Mouse (Mus musculus) midbrain, embryonic 12.5 days (tissue): ENCODE data around the gene Dazl. TPM values are rescaled to one million over a fixed set of nuclear protein-coding genes. Genes with fewer than 3 reads are reported as not detected.

Source experiments
- ATAC-seq: fragments of 200-750 bp; cut with Nextera tagmentation; 2 replicates; pipeline ENCODE4 v1.8.0; 2017; ENCODE audit warnings: low read depth, moderate TSS enrichment, moderate library complexity; ENCODE audit not compliant: low FRiP score
- H3K27ac ChIP-seq: fragments of 300-500 bp; sonication (generic); replicated peaks from 2 replicates; pipeline ENCODE4 v1.5.1; 2016; ENCODE audit warnings: mild to moderate bottlenecking
- H3K27me3 ChIP-seq: fragments of 300-500 bp; sonication (generic); 2 replicates; pipeline ENCODE4 v1.6.1; 2016; ENCODE audit warnings: mild to moderate bottlenecking
- H3K36me3 ChIP-seq: fragments of 300-500 bp; sonication (generic); 2 replicates; pipeline ENCODE4 v1.6.1; 2016
- H3K4me1 ChIP-seq: fragments of 300-500 bp; sonication (generic); 2 replicates; pipeline ENCODE4 v1.6.1; 2016
- H3K4me2 ChIP-seq: fragments of 300-500 bp; sonication (generic); replicated peaks from 2 replicates; pipeline ENCODE4 v1.6.1; 2016; ENCODE audit warnings: mild to moderate bottlenecking, moderate library complexity
- H3K4me3 ChIP-seq: fragments of 300-500 bp; sonication (generic); 2 replicates; pipeline ENCODE4 v1.5.1; 2016; ENCODE audit warnings: mild to moderate bottlenecking
- H3K9ac ChIP-seq: fragments of 300-500 bp; sonication (generic); replicated peaks from 2 replicates; pipeline ENCODE4 v1.6.1; 2016; ENCODE audit warnings: mild to moderate bottlenecking, moderate library complexity
- H3K9me3 ChIP-seq: fragments of 300-500 bp; sonication (generic); 2 replicates; pipeline ENCODE4 v1.6.1; 2016; ENCODE audit warnings: mild to moderate bottlenecking
- WGBS: fragments of 180-500 bp; shearing (Covaris S2); methylation state at CpG from one replicate; pipeline ENCODE4 v1.1.7; 2016; 5-methylcytosine and 5-hydroxymethylcytosine counted together
- polyA plus RNA-seq: library from polyadenylated mRNA; unstranded; fragments of >200 nt; fragmentation: Nextera tagmentation; extraction: Ambion mirVana; gene quantifications from 2 replicates; pipeline ENCODE4 v1.2.1, GENCODE M21; 2016

Gene Dazl
- 0.09 TPM in 1 of 2 replicates, not detected in the other for polyA plus RNA-seq

- Histone ChIP-seq H3K4me1 (no peaks in the 10 kb centered on the region), H3K27me3 (no peaks in the 10 kb centered on the region), H3K4me2 (peak within 1 kb of the TSS; percentile 58), H3K27ac (0 out of 2 replicates have a peak within 1 kb of the TSS, but pooled peaks have one; percentile 46), H3K4me3 (peak within 1 kb of the TSS; percentile 44), H3K9me3 (peaks cover 12% of the 10 kb centered on the region), H3K36me3 (no peaks in the 10 kb centered on the region), H3K9ac (peak within 1 kb of the TSS; percentile 41)
- 92% methylated on average over 43 of the region's 43 CpGs for WGBS
- peak; percentile 52 for ATAC-seq
Measured at GRCm38 (mm10) chr17:50293241-50293731, at the start of gene Dazl. TSS of gene Dazl (minus strand) at chr17:50293636.

GRCm38 (mm10) chr17:50341850-50342544 lies 48.6 kb upstream of the Dazl start:
- 74% methylated on average over 11 of the region's 11 CpGs for WGBS
- Histone ChIP-seq H3K27ac (no peak overlapping the region), H3K4me1 (peaks cover 8% of the 10 kb centered on the region; the same call in 1 of the 2 replicates), H3K4me3 (no peak overlapping the region), H3K9ac (no peak overlapping the region), H3K9me3 (no peaks in the 10 kb centered on the region), H3K4me2 (no peak overlapping the region), H3K27me3 (no peaks in the 10 kb centered on the region), H3K36me3 (no peaks in the 10 kb centered on the region)
- ATAC-seq, result peak; percentile 69

- H3K36me3 ChIP-seq, result no peaks in the 10 kb centered on the region
- no peaks in the 10 kb centered on the region for H3K27me3 ChIP-seq
- no peak overlapping the region for H3K4me3 ChIP-seq
- no peak overlapping the region for H3K9ac ChIP-seq
- no peak overlapping the region for H3K27ac ChIP-seq
- no peak for ATAC-seq
- H3K9me3 ChIP-seq, result no peaks in the 10 kb centered on the region
- 91% methylated on average over 7 of the region's 7 CpGs for WGBS
- peaks cover 8% of the 10 kb centered on the region; the same call in 1 of the 2 replicates for H3K4me1 ChIP-seq
- no peak overlapping the region for H3K4me2 ChIP-seq
Measured at GRCm38 (mm10) chr17:50338901-50339300, 45.5 kb upstream of the Dazl start.

DNA sequence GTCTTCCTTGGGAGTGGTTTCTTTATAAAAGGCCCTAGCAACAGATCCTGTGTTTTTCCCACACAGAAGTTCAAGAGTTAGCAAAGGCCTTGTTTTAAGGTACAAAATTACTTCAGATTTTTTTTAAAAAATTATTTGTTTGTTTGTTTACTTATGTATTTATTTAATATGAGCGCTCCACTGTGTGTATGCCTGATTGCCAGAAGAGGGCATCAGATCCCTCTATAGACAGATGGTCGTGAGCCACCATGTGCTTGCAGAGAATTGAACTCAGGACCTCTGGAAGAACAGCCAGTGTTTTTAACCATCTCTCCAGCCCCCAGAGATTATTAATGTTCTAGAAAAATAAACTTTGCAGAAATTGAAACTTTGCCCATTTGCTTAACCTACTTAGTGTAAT lies 42.3 kb upstream of the Dazl start:
- Histone ChIP-seq H3K9ac (no peak overlapping the region), H3K4me3 (no peak overlapping the region), H3K27me3 (no peaks in the 10 kb centered on the region), H3K27ac (no peak overlapping the region), H3K4me1 (0 out of 2 replicates have a peak, but pooled peaks cover 3% of the 10 kb centered on the region), H3K36me3 (no peaks in the 10 kb centered on the region), H3K4me2 (no peak overlapping the region), H3K9me3 (no peaks in the 10 kb centered on the region)
- ATAC-seq, result no peak
- 87% methylated on average over 2 of the region's 2 CpGs for WGBS

- WGBS, result 84% methylated on average over 5 of the region's 5 CpGs
- H3K4me1 ChIP-seq, result 0 out of 2 replicates have a peak, but pooled peaks cover 2% of the 10 kb centered on the region
- no peak overlapping the region for H3K4me2 ChIP-seq
- no peaks in the 10 kb centered on the region for H3K9me3 ChIP-seq
- H3K9ac ChIP-seq, result no peak overlapping the region
- no peaks in the 10 kb centered on the region for H3K27me3 ChIP-seq
- no peak for ATAC-seq
- H3K36me3 ChIP-seq, result no peaks in the 10 kb centered on the region
- H3K27ac ChIP-seq, result no peak overlapping the region
- no peak overlapping the region for H3K4me3 ChIP-seq
Measured at GRCm38 (mm10) chr17:50334694-50335093, 41.3 kb upstream of the Dazl start.

- no peaks in the 10 kb centered on the region for H3K27me3 ChIP-seq
- no peak overlapping the region for H3K9ac ChIP-seq
- H3K9me3 ChIP-seq, result no peaks in the 10 kb centered on the region
- H3K4me2 ChIP-seq, result no peak overlapping the region
- no peak overlapping the region for H3K4me3 ChIP-seq
- no peak for ATAC-seq
- no peak overlapping the region for H3K27ac ChIP-seq
- 91% methylated on average over 7 of the region's 7 CpGs for WGBS
- H3K4me1 ChIP-seq, result no peaks in the 10 kb centered on the region
- H3K36me3 ChIP-seq, result no peaks in the 10 kb centered on the region
Measured at GRCm38 (mm10) chr17:50332012-50332300, 38.5 kb upstream of the Dazl start.

DNA sequence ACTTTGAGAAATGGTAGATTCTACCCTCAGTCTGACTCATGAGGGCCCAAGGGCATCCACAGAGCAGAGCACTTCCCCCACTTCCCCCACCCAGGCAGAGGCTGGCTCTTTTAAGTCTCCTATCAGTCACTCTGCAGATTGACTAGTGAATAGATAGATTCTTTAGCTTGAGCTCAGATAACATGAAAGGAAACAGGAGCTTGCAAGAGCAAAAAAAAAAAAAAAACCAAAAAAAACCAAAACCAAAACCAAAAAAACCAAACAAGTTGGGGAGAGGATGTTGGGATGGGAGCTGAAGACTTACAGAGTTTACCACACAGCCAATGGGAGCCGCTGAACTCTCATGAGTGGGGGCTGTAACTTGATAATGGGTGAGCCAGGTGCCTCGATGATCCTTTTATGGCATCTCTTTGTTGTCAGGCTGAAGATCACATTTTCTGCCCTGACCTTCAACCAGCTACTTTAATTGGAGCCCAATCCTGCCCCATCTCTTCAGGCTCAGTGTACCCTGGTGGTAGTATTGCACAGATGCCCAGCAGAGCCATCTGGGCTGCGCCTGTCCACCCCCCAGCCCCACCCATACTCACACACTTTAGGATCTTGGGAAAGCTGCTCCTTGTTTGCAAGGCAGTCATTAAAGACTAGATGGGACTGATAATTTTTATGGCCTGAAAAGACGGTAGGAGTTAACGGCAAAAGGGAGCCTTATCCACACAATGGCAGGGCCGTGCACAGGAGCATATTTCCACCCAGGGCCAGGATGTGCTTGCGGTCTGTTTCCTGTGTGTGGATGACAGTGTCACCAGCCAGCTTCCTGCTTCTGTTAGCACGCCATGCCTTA lies 38.0 kb upstream of the Dazl start:
- no peaks in the 10 kb centered on the region for H3K27me3 ChIP-seq
- no peak overlapping the region for H3K9ac ChIP-seq
- H3K36me3 ChIP-seq, result no peaks in the 10 kb centered on the region
- H3K4me2 ChIP-seq, result no peak overlapping the region
- H3K4me3 ChIP-seq, result no peak overlapping the region
- ATAC-seq, result no peak
- no peaks in the 10 kb centered on the region for H3K4me1 ChIP-seq
- no peak overlapping the region for H3K27ac ChIP-seq
- 92% methylated on average over 8 of the region's 8 CpGs for WGBS
- H3K9me3 ChIP-seq, result no peaks in the 10 kb centered on the region

GRCm38 (mm10) chr17:50330245-50330644 lies 36.8 kb upstream of the Dazl start:
- Histone ChIP-seq H3K9me3 (no peaks in the 10 kb centered on the region), H3K4me2 (no peak overlapping the region), H3K4me3 (no peak overlapping the region), H3K27me3 (no peaks in the 10 kb centered on the region), H3K4me1 (no peaks in the 10 kb centered on the region), H3K9ac (no peak overlapping the region), H3K27ac (no peak overlapping the region), H3K36me3 (no peaks in the 10 kb centered on the region)
- no peak for ATAC-seq
- 97% methylated on average over 1 of the region's 1 CpGs for WGBS

- no peak overlapping the region for H3K9ac ChIP-seq
- no peak overlapping the region for H3K4me3 ChIP-seq
- H3K27me3 ChIP-seq, result no peaks in the 10 kb centered on the region
- no peaks in the 10 kb centered on the region for H3K36me3 ChIP-seq
- H3K9me3 ChIP-seq, result no peaks in the 10 kb centered on the region
- H3K27ac ChIP-seq, result no peak overlapping the region
- ATAC-seq, result no peak
- H3K4me1 ChIP-seq, result no peaks in the 10 kb centered on the region
- no peak overlapping the region for H3K4me2 ChIP-seq
- WGBS, result 90% methylated on average over 4 of the region's 4 CpGs
Measured at GRCm38 (mm10) chr17:50324658-50325057, 31.2 kb upstream of the Dazl start.

DNA sequence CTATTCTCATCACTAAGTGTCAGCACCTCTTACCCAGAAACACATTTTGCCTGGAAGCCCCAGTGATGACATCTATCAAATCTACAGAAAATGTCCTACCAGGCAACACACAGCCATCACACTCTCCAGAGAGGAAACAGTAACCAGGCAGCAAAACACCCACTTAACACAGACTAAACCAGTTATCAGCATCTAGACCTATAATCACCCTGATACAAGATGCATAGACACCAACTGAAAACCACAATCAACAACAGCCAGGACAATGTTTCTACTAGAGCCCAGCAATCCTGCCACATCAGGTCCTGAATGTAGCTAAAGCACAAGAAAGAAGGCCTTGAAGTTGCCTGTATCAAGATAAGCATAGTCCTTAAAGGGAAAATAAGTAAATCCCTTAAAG lies 25.4 kb upstream of the Dazl start:
- Histone ChIP-seq H3K4me1 (no peaks in the 10 kb centered on the region), H3K4me3 (no peak overlapping the region), H3K27ac (no peak overlapping the region), H3K4me2 (no peak overlapping the region), H3K27me3 (no peaks in the 10 kb centered on the region), H3K36me3 (no peaks in the 10 kb centered on the region), H3K9me3 (no peaks in the 10 kb centered on the region), H3K9ac (no peak overlapping the region)
- ATAC-seq, result no peak

- H3K4me3 ChIP-seq, result no peak overlapping the region
- no peak for ATAC-seq
- no peak overlapping the region for H3K9ac ChIP-seq
- no peaks in the 10 kb centered on the region for H3K36me3 ChIP-seq
- 46% methylated on average over 11 of the region's 11 CpGs for WGBS
- no peaks in the 10 kb centered on the region for H3K9me3 ChIP-seq
- H3K27me3 ChIP-seq, result no peaks in the 10 kb centered on the region
- no peak overlapping the region for H3K27ac ChIP-seq
- H3K4me2 ChIP-seq, result no peak overlapping the region
- no peaks in the 10 kb centered on the region for H3K4me1 ChIP-seq
Measured at GRCm38 (mm10) chr17:50316216-50317150, 23.0 kb upstream of the Dazl start.
